Mouse (Mus musculus) spleen, postnatal 36 days (tissue): ENCODE results near the gene Cpa4.

ENCODE experiments used
- DNase-seq, 2 experiments: peaks; one replicate each; pipeline ENCODE4 v3.0.0; 2022; ENCODE audit warnings: low spot score in 2 of 2, mixed read lengths in 1 of 2

Gene Cpa4

DNA sequence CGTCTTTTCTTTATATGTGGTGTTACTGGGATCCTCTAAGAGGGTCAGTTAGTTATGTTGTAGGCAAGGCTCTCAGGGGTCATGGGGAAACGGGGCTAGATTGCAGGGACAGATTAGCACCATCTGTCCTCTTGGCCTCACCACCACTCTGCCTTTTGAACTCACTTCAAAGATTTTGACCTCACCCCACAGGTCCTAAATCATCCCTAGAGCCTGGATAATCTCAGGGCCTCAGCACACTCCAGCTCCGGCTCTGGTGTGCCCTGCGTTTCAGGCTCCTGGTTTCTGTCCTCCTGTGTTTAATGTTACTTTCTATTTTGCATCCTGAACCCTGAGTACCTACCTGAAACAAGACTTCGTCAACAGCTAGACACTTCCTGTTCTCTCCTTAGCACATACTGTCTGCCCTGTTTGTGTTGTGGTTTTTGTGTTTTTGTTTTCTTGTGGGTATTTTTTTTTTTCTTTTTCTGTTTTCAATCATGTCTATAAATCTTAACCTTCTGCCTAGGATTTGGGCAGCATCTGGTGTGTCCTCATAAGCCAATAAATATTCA is 23.8 kb downstream of the Cpa4 start:
- DNase-seq: no peak

DNA sequence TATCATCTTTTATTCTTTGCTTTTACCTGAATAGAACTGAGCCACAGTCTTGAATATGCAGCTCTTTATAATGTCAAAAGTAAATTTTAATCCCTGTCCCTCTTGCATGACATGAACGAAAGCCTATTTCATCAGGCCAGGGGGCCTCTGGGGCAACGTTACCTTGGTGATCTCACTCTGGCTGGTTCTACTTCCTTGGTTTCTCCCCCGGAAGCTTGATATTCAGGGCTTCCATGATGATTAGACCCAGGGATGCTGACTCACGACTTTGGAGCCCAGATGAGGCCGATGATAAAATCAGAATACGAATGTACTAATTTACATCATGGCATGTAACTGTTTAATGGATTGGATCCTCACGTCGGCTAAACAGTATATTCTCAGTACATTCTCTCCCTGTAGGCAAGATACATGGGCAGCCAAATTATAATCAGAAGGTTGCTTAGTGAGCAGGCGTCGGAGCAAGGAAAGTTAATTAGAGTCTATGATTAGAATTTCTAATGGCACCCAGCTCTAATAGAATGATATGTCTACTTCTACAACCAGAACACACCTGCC is 24.3 kb downstream of the Cpa4 start:
- no peak for DNase-seq

- no peak for DNase-seq
Measured at GRCm38 (mm10) chr6:30594364-30594763, 26.2 kb downstream of the Cpa4 start.

GRCm38 (mm10) chr6:30596230-30596898 is 28.2 kb downstream of the Cpa4 start:
- no peak for DNase-seq

- no peak for DNase-seq
Measured at GRCm38 (mm10) chr6:30600033-30600432, 31.9 kb downstream of the Cpa4 start.

DNA sequence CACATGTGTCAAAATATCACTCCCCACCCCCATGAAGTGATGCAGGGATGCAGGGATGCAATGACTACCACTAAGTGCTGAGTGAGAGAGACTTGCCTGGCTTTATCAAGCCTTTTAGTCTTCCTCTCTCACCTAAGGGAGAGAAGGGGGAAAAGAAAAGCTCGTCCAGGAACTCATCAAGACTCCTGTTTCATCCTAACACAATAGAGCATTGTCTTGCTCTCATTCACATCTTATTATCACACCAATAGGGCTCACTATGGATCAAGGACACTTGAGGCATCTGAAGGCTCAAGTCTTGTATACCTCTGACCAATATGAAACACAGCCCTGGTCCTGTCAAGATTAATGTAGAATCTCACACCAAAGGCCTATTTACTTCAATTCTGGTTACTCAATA is 32.8 kb downstream of the Cpa4 start:
- DNase-seq: no peak

DNA sequence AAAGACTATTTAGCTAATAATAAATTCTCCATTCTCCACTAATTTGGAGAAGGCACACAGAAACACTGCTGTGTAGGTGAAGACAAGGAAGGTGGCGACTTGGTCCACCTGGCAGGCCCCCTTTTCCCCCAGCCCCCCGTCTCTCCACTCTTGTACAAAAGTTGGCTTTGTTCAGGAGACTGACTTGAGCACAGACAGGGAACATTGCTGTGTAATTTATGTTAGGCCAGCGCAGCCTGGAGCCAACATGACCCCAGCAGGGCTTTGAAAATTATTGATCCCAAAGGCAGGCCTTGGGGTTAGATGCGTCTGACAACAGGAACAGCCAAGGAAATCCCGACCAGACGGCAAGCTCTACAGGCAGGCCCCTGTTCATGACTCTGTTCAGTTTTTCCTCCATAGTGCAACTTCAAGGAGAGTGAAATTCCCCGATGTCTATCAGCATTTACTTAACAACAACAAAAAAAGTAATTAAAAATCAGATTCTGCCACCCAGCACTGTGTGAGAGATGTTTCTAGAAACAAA is 36.2 kb downstream of the Cpa4 start:
- no peak for DNase-seq

DNA sequence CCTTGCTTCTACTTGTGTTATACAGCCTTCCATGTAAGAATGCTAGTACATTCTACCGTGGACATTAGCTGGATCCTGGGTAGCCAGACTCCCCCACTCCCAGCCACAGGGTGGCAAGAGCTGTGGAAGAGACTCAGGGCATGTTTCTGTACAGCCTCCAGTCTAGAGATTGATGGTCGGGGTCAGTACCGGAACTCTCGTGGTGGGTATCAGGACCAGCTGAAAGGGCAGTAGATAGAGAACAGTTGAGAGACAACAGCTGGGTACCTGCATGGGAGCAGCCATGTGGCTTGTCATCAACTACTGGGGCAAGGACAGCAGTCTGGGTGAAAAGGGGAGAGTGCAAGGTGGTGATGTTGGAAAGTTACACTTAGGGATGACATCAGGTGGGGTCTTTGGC is 36.9 kb downstream of the Cpa4 start:
- no peak for DNase-seq

DNA sequence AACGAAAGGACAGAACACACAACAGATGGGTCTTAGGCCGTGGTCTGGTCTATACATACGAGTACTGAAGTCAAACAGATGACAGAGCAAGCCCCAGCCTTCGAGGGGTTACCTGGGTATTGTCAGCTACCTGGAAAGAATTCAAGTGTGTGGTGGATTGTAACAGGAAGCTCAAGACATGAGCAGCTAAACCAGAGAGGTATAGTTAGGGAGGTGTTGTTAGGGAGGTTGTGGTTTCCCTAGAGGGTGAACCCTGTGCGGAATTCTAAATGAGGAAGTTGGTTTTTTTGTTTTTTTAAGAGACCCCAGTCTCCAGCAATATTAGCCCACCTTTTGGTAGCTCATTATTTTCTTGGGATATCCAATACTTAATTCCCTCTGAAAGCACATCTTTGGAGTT is 37.5 kb downstream of the Cpa4 start:
- DNase-seq: no peak

GRCm38 (mm10) chr6:30610710-30611109 is 42.5 kb downstream of the Cpa4 start, which contains the start of gene Cpa5:
Cpa5 (plus strand) TSS chr6:30611010.
- no peak for DNase-seq

DNA sequence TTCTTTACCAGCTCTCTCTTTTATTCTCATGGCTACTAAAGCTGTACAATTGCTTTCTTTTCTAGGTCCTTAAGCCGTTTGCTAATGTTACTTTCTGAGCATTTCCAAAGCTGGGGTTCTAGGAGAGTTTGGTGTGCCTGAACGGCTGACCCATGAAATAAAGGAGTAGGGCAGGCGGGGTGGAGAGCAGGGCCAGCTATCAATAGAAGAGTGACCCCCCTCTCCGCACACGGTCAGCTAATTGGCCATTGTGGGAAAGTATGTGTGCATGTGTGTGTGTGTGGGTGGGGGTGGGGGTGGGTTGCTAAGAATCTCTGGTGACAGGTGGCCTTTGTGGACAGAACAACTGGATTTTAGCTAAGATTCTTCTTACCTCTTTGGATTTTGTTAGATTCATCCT is 43.0 kb downstream of the Cpa4 start:
- DNase-seq: no peak

DNA sequence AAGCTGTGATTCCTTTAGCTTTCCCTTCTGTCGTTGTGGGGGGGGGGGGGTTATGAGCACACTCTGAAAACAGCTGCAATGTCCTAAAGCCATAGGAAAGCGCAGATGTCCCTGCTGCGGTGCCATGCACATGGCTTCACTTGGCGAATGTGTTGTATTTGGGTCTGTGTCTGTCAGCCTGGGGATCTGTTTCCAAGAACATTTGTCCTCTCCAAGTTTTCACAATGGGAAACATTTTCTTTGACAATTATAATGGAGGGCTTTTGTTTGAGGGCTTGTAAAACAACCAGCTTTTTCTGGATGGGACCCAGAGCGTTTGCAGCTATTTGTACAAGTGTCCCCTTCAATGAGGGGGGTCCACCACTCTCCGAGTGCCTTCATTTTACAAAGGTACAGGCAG is 46.1 kb downstream of the Cpa4 start:
- DNase-seq: no peak

DNA sequence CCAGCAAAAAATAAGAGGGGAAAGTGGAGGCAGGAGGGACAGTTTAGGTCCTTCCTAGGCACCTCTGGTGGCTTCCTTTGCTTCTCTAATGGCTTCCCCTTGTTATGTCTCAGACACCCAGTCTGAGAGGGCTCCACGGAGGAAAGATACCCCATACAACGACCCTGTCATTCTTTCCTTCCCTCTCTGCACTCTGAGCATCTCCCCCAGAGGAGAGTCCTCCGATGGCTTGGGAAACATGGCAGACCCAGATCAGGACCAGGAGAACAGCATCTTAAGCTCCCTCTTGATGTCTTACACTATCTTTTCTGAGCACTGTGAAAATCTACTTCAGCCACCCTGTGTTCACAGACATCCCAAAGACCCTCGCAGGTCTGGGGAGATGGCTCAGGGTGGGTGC is 47.6 kb downstream of the Cpa4 start:
- no peak for DNase-seq

GRCm38 (mm10) chr6:30616491-30616941 is 48.3 kb downstream of the Cpa4 start:
- no peak for DNase-seq

DNA sequence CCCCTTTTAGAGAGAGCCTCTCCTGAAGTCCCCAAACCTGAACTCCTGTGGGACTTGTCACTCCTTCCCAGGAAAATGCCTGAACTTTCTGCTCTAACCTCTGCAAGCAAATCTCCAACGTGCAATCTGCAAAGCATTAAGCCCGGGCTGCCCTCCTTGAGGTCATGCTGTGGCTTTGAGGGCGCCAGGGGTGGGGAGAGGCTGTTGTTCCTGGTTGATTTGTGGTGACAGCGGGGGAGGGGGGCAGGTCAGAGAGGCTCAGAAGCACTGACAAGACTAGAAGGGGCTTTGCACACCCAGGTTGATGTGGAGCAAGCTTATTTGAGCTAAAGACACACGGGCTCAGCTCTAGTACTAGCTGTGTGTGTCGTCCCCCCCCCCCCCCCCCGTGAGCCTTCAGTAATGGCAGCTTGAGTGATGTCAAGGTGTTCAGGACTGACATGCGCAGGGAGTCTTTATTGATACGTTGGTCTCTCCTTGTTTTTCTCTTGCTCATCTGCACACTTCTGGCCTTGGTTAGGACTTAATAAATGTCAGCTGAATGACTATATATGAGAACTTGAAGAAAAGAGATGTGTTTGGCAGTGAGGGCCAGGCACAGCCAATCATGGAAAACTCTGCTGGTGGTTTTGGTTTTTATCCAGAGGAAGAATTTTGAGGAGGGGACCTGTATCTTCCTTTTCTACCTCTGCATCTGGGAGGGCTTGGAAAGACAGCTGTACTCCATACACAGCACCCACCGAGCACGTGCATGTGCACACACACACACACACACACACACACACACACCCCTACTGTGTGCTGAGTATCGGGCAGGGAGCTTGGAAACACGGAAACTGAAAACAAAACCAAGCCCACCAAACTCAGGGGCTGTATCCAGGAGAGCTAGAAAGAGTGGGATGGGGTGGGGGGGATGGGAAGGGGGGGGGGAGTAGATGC is 49.1 kb downstream of the Cpa4 start:
- DNase-seq: no peak

DNA sequence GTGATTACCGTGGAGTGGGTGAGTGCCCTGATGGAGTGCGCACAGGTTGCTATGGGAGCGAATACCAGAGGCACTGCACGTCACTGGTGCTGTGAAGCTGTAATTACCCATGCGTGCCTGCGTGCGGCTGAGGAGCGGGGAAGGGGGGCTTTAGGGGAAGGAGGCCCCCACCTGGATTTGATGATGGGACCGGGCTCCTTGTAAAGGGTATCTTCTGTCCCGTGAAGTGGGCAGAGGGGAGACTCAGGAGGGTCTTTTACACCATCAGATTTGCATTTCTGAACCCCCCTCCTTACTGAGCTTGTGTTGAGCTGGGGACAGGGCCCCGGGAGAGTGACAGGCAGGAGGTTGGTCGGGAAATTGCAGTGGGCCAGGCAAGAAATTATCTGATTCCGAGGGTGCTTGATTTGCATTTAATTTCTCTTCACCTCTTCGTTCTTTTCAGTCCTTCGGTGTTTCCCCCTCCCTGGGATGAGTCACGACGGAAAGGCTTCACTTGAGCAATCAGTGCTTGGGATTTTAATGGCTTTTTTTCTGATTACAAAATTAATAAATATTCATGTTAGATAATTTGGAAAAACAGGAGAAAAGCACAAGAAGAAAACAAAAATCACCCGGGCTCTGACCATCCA is 49.9 kb downstream of the Cpa4 start:
- DNase-seq: no peak

DNA sequence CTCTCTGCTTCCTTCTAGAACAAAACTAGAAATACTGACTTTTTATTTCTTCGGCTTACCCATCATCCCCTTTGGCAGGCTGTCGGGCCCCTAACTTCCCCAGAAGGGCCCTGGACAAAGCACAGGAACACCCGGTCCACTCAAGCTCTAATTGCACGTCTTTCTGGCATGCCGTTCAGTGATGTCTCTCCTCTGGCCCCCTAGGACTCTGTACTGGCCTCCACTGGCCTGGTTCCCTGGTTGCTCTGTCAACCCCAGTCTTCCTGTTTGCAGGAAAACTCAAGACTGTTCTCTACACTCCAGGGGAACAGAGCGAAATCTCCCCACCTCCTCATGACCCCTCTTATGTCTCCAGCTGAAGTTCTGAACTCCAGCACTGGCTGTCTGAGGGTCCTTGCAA is 50.6 kb downstream of the Cpa4 start:
- no peak for DNase-seq

- no peak for DNase-seq
Measured at GRCm38 (mm10) chr6:30619606-30620005, 51.4 kb downstream of the Cpa4 start.

GRCm38 (mm10) chr6:30620591-30620990 is 52.4 kb downstream of the Cpa4 start:
- DNase-seq: no peak

DNA sequence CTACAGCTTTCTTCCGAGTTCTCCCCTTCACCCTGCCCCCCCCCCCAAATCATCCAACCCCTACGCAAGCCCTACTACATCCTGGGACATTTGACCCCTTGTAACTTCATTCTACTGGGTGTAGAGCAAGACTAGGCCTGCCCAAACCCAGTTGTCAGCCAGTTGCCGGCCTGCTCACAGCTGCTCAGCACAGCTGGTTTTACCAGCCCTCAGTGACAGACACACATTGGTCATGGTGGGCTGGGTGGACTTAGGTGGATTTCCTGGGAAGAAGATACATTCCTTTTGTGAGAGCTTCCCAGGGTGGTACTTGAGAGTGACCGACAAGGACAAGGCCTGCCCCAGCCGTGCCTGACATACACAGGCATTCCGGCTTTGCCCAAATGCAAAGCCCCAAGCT is 52.8 kb downstream of the Cpa4 start:
- no peak for DNase-seq

- no peak for DNase-seq
Measured at GRCm38 (mm10) chr6:30621986-30622389, 53.8 kb downstream of the Cpa4 start.

GRCm38 (mm10) chr6:30624763-30625162 is 56.6 kb downstream of the Cpa4 start:
- DNase-seq: no peak
